Mouse (Mus musculus): Measurements from ENCODE around the gene Ptgds. TPM values are rescaled to one million over a fixed set of nuclear protein-coding genes. Genes with fewer than 3 reads are reported as not detected.
A peak's percentile ranks its signal among the peaks of the same experiment; 100 is the strongest.

Gene Ptgds
- polyA plus RNA-seq, 1 experiment from 2014 or later: 13.1 TPM

DNA sequence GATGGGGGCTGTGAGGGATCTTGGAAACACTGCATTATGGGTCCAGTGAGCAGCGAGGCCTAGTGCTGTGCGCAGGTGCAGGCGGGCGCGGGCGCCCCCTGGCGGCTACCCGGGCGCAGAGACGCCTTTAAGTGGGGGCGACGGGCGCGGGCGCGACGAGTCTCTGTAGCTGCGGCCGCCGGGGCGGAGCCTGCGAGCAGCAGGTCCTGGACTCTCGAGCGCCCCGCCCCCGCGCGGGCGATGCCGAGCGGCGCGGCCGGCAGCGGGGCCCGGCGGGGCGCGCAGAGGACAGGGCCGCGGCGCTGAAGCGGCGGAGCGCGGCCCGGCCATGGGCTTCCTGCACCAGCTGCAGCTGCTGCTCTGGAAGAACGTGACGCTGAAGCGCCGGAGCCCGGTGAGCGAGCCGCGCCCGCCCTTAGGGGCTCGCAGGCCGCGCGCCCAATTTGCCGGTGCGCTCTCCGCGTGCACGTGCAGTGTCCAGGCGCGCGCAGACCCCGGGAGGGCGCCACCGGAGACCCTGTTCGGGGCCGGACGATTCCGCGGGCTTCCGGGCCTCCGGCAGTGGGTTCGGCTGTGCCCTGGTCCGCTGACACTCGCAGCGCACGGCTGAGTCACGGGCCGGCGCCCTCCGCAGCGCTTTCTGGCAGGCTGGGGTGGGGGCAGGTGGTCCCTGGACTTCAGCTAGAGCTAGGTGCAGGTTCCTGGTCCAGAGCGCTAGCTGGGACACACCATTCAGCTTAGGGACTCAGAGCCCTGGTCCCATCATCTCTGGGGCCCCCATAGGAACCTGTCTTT, 41.2 kb downstream of the Ptgds start, which contains the start of gene Abca2:
Abca2 (plus strand) TSS at position 262 of the 795 bp plus-strand sequence.
- DNase-seq (ENCODE audit: low spot score) (peak; percentile 92), ATAC-seq (replicated peaks; ENCODE audit: low FRiP score, low read depth) (peak; percentile 77)
- H3K27ac ChIP-seq: peak within 1 kb of the TSS; percentile 77
- WGBS: 0% methylated on average over 81 of the region's 89 CpGs
- peaks cover 23% of the 10 kb centered on the region; the same call in 1 of the 2 replicates for H3K4me1 ChIP-seq (replicated peaks; ENCODE audit: insufficient read depth, low read length)
- peak within 1 kb of the TSS; percentile 98 for H3K4me2 ChIP-seq (ENCODE audit: low read length)
- H3K4me3 ChIP-seq (replicated peaks; ENCODE audit: low read depth, low read length): peak within 1 kb of the TSS; percentile 55
- H3K36me3 ChIP-seq (ENCODE audit: insufficient read depth, low read length): no peaks in the 10 kb centered on the region
- no peaks in the 10 kb centered on the region for H3K9me3 ChIP-seq (replicated peaks; ENCODE audit: low read length)
- H3K9ac ChIP-seq (ENCODE audit: low read depth, low read length): peak within 1 kb of the TSS; percentile 71
- peak; percentile 91 for TF ChIP-seq CTCF (IDR thresholded peaks at IDR 0.05; ENCODE audit: low read depth)
- H3K27me3 ChIP-seq (ENCODE audit: insufficient read depth, low read length): no peaks in the 10 kb centered on the region

DNA sequence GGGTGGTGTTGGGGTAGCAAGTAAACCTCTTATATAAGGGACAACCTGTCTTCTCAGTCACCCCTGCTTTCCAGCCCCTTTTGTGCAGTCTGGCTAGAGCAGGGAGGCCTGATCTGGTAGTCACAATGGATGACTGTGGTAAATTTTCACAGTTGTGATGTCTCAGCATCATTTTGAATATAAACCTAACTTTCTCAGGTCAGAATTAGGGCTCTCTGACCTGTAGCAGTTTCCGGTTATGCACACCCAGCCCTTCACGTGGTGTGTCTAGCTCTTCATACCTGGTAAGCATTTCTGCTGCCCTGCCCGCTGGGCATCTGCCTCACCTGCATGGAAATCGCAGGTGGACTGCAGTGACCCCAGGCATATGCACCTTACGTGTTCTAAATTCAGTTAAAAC, 42.6 kb downstream of the Ptgds start:
- H3K9me3 ChIP-seq (replicated peaks; ENCODE audit: low read length): no peaks in the 10 kb centered on the region
- H3K36me3 ChIP-seq (ENCODE audit: insufficient read depth, low read length): no peaks in the 10 kb centered on the region
- H3K4me2 ChIP-seq (ENCODE audit: low read length): no peak overlapping the region
- TF ChIP-seq CTCF (IDR thresholded peaks at IDR 0.05; ENCODE audit: low read depth): no peak
- H3K4me3 ChIP-seq (replicated peaks; ENCODE audit: low read depth, low read length): no peak overlapping the region
- ATAC-seq (replicated peaks; ENCODE audit: low FRiP score, low read depth) (no peak), DNase-seq (ENCODE audit: low spot score) (no peak)
- no peak overlapping the region for H3K27ac ChIP-seq
- H3K27me3 ChIP-seq (ENCODE audit: insufficient read depth, low read length): no peaks in the 10 kb centered on the region
- peaks cover 23% of the 10 kb centered on the region; the same call in 1 of the 2 replicates for H3K4me1 ChIP-seq (replicated peaks; ENCODE audit: insufficient read depth, low read length)
- no peak overlapping the region for H3K9ac ChIP-seq (ENCODE audit: low read depth, low read length)
- WGBS: 90% methylated on average over 5 of the region's 5 CpGs

DNA sequence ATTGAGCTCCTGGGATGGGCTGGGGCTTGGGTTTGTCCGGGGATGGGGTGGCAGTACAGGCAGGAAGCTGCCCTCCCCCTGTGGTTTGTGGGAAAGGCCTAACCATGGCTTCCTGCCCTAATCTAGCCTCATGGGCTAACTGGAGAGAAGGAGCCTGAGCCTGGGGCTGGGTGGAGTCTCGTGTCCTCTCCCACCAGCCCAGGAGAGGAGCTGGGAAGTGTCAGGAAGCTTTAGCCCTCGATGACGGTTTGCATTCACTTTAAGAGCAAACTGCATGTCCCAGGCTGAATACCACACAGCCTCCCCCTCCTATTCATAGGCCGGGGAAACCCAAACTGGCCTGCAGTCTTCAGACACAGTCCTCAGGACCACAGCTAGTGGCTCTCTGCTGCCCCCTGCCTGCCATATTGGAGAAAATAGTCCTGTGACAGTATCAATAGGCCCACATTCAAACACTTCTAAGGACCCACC, 43.1 kb downstream of the Ptgds start:
- H3K27me3 ChIP-seq (ENCODE audit: insufficient read depth, low read length): no peaks in the 10 kb centered on the region
- H3K4me2 ChIP-seq (ENCODE audit: low read length): no peak overlapping the region
- no peak overlapping the region for H3K4me3 ChIP-seq (replicated peaks; ENCODE audit: low read depth, low read length)
- no peak for ATAC-seq (replicated peaks; ENCODE audit: low FRiP score, low read depth)
- H3K4me1 ChIP-seq (replicated peaks; ENCODE audit: insufficient read depth, low read length): peaks cover 23% of the 10 kb centered on the region; the same call in 1 of the 2 replicates
- WGBS: 31% methylated on average over 5 of the region's 5 CpGs
- DNase-seq (ENCODE audit: low spot score): peak; percentile 81
- no peaks in the 10 kb centered on the region for H3K36me3 ChIP-seq (ENCODE audit: insufficient read depth, low read length)
- H3K9me3 ChIP-seq (replicated peaks; ENCODE audit: low read length): no peaks in the 10 kb centered on the region
- TF ChIP-seq CTCF (IDR thresholded peaks at IDR 0.05; ENCODE audit: low read depth): peak; percentile 94
- H3K9ac ChIP-seq (ENCODE audit: low read depth, low read length): no peak overlapping the region
- no peak overlapping the region for H3K27ac ChIP-seq

DNA sequence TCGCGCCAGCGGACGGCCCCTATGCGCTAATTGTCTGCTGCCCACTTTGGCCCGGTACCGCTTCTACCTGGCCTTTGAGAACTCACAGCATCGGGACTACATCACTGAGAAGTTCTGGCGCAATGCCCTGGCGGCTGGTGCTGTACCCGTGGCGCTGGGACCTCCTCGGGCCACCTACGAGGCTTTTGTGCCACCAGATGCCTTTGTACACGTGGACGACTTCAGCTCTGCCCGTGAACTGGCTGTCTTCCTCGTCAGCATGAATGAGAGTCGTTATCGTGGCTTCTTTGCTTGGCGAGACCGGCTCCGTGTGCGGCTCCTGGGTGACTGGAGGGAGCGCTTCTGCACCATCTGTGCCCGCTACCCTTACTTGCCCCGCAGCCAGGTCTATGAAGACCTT, 44.4 kb downstream of the Ptgds start:
- Histone ChIP-seq H3K4me1 (replicated peaks; ENCODE audit: insufficient read depth, low read length) (peaks cover 13% of the 10 kb centered on the region; the same call in 1 of the 2 replicates), H3K4me2 (ENCODE audit: low read length) (no peak overlapping the region), H3K36me3 (ENCODE audit: insufficient read depth, low read length) (no peaks in the 10 kb centered on the region), H3K27me3 (ENCODE audit: insufficient read depth, low read length) (no peaks in the 10 kb centered on the region), H3K9me3 (replicated peaks; ENCODE audit: low read length) (no peaks in the 10 kb centered on the region), H3K4me3 (replicated peaks; ENCODE audit: low read depth, low read length) (no peak overlapping the region), H3K9ac (ENCODE audit: low read depth, low read length) (no peak overlapping the region), H3K27ac (no peak overlapping the region)
- 59% methylated on average over 27 of the region's 27 CpGs for WGBS
- no peak for DNase-seq (ENCODE audit: low spot score)
- ATAC-seq (replicated peaks; ENCODE audit: low FRiP score, low read depth): no peak
- TF ChIP-seq CTCF (IDR thresholded peaks at IDR 0.05; ENCODE audit: low read depth): no peak

DNA sequence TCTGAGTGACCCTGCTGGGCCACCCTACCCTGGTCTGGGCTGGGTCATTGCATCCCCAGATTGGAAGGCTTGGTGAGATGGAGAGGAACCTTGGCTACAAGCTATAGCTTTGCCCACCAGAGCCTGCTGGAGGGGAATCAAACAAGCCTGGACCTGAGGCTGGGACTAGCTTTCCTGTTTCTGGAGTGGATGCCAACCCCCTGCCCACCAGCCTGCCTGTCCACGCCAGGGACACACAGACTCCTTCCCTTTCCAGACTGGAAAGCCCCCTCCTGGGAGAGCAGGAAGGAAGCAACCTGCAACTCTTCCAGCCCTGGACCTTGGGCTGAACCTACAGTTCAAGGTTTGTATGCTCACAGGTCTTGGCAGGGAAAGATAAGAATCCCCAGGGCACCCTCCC, 46.2 kb downstream of the Ptgds start:
- DNase-seq (ENCODE audit: low spot score) (no peak), ATAC-seq (replicated peaks; ENCODE audit: low FRiP score, low read depth) (no peak)
- H3K4me3 ChIP-seq (replicated peaks; ENCODE audit: low read depth, low read length): no peak overlapping the region
- no peaks in the 10 kb centered on the region for H3K27me3 ChIP-seq (ENCODE audit: insufficient read depth, low read length)
- no peaks in the 10 kb centered on the region for H3K4me1 ChIP-seq (replicated peaks; ENCODE audit: insufficient read depth, low read length)
- no peaks in the 10 kb centered on the region for H3K9me3 ChIP-seq (replicated peaks; ENCODE audit: low read length)
- no peak overlapping the region for H3K9ac ChIP-seq (ENCODE audit: low read depth, low read length)
- no peak overlapping the region for H3K4me2 ChIP-seq (ENCODE audit: low read length)
- no peaks in the 10 kb centered on the region for H3K36me3 ChIP-seq (ENCODE audit: insufficient read depth, low read length)
- WGBS: 55% methylated on average over 1 of the region's 1 CpGs
- no peak overlapping the region for H3K27ac ChIP-seq
- no peak for TF ChIP-seq CTCF (IDR thresholded peaks at IDR 0.05; ENCODE audit: low read depth)

DNA sequence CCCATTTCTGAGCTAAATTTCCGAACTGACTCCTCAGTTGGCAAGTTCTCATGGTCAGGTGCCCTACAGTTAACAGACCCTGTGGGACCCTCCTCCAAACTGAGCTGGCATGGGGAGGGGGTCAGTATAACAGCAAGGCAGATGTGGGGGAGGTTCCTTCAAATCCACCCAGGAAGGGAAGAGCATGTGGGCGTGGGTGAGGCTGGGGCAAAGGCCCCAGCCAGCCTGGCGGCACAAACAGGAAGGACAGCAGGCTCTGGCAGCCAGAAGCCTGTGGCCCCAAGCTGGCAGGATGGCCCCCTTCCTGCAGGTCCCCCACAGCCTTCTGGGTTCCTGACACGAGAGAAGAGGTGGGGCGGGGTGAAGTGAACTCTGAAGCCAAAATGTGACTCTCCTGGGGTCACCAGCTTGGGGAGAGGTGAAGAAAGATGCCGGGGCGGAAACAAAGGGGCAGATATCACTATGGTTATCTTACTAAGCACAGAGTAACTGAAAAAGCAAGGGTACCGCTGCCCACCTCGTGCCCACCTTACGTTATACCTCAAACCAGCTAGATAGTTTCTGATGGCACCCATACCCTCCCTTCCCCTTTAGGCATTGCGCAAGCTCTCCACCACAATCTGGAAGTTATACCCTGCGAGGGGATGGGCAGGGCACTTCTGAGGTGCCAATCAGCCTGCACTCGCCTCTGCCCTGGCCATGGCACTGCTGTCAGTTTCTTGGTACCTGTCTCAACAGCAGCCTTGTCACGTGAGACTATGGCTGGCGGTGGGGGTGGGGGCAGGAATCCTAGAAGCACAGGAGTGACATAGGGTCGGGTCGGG, 47.0 kb downstream of the Ptgds start, which contains the start of gene Fut7:
Fut7 (plus strand) TSS at position 681 of the 824 bp plus-strand sequence.
- DNase-seq (ENCODE audit: low spot score): no peak
- no peaks in the 10 kb centered on the region for H3K9me3 ChIP-seq (replicated peaks; ENCODE audit: low read length)
- no peak within 1 kb of the TSS for H3K4me3 ChIP-seq (replicated peaks; ENCODE audit: low read depth, low read length)
- 52% methylated on average over 17 of the region's 17 CpGs for WGBS
- no peaks in the 10 kb centered on the region for H3K27me3 ChIP-seq (ENCODE audit: insufficient read depth, low read length)
- H3K4me2 ChIP-seq (ENCODE audit: low read length): no peak within 1 kb of the TSS
- no peak within 1 kb of the TSS for H3K27ac ChIP-seq
- no peaks in the 10 kb centered on the region for H3K36me3 ChIP-seq (ENCODE audit: insufficient read depth, low read length)
- H3K9ac ChIP-seq (ENCODE audit: low read depth, low read length): no peak within 1 kb of the TSS
- ATAC-seq (replicated peaks; ENCODE audit: low FRiP score, low read depth): 0 out of 2 replicates have a peak, but pooled peaks have one; percentile 24
- no peak for TF ChIP-seq CTCF (IDR thresholded peaks at IDR 0.05; ENCODE audit: low read depth)
- no peaks in the 10 kb centered on the region for H3K4me1 ChIP-seq (replicated peaks; ENCODE audit: insufficient read depth, low read length)
